Mouse (Mus musculus): ENCODE measurements at regions not wholly inside any gene's neighbourhood (a gene's known extent, or its start where the extent isn't known, plus 50 kb on each side); places are given as distances from the start of the nearest gene placed in this dataset.

GRCm38 (mm10) chr1:91715791-91716190 is 85.5 kb upstream of the Twist2 start:
- Histone ChIP-seq H3K4me1 (replicated peaks) (no peaks in the 10 kb centered on the region), H3K4me3 (no peak overlapping the region), H3K36me3 (no peaks in the 10 kb centered on the region), H3K9me3 (no peaks in the 10 kb centered on the region), H3K27ac (no peak overlapping the region), H3K27me3 (ENCODE audit: insufficient read depth, poor library complexity, severe bottlenecking) (no peaks in the 10 kb centered on the region)
- DNase-seq (ENCODE audit: low spot score) = no peak
- WGBS = 90% methylated on average over 2 of the region's 2 CpGs

- no peaks in the 10 kb centered on the region for H3K4me1 ChIP-seq (replicated peaks)
- 93% methylated on average over 2 of the region's 2 CpGs for WGBS
- H3K27me3 ChIP-seq (ENCODE audit: insufficient read depth, poor library complexity, severe bottlenecking) = no peaks in the 10 kb centered on the region
- no peak overlapping the region for H3K4me3 ChIP-seq
- no peaks in the 10 kb centered on the region for H3K9me3 ChIP-seq
- H3K36me3 ChIP-seq = no peaks in the 10 kb centered on the region
- DNase-seq (ENCODE audit: low spot score) = no peak
- no peak overlapping the region for H3K27ac ChIP-seq
These were observed 84.4 kb upstream of the Twist2 start for GRCm38 (mm10) chr1:91716836-91717235.

GRCm38 (mm10) chr1:91717961-91718360 is 83.3 kb upstream of the Twist2 start:
- Histone ChIP-seq H3K9me3 (no peaks in the 10 kb centered on the region), H3K27me3 (ENCODE audit: insufficient read depth, poor library complexity, severe bottlenecking) (no peaks in the 10 kb centered on the region), H3K36me3 (no peaks in the 10 kb centered on the region), H3K4me1 (replicated peaks) (no peaks in the 10 kb centered on the region), H3K27ac (no peak overlapping the region), H3K4me3 (no peak overlapping the region)
- 83% methylated on average over 8 of the region's 8 CpGs for WGBS
- no peak for DNase-seq (ENCODE audit: low spot score)

GRCm38 (mm10) chr1:91729246-91729645 is 72.0 kb upstream of the Twist2 start:
- Histone ChIP-seq H3K36me3 (no peaks in the 10 kb centered on the region), H3K9me3 (no peaks in the 10 kb centered on the region), H3K4me1 (replicated peaks) (0 out of 2 replicates have a peak, but pooled peaks cover 4% of the 10 kb centered on the region), H3K4me3 (no peak overlapping the region), H3K27me3 (ENCODE audit: insufficient read depth, poor library complexity, severe bottlenecking) (0 out of 2 replicates have a peak, but pooled peaks cover 3% of the 10 kb centered on the region), H3K27ac (no peak overlapping the region)
- WGBS = 72% methylated on average over 11 of the region's 11 CpGs
- no peak for DNase-seq (ENCODE audit: low spot score)

GRCm38 (mm10) chr1:91730281-91730680 is 71.0 kb upstream of the Twist2 start:
- Histone ChIP-seq H3K4me1 (replicated peaks) (0 out of 2 replicates have a peak, but pooled peaks cover 4% of the 10 kb centered on the region), H3K36me3 (no peaks in the 10 kb centered on the region), H3K27ac (no peak overlapping the region), H3K4me3 (no peak overlapping the region), H3K27me3 (ENCODE audit: insufficient read depth, poor library complexity, severe bottlenecking) (0 out of 2 replicates have a peak, but pooled peaks cover 3% of the 10 kb centered on the region), H3K9me3 (no peaks in the 10 kb centered on the region)
- WGBS = 87% methylated on average over 2 of the region's 2 CpGs
- no peak for DNase-seq (ENCODE audit: low spot score)

- 83% methylated on average over 13 of the region's 13 CpGs for WGBS
- DNase-seq (ENCODE audit: low spot score) = no peak
- Histone ChIP-seq H3K27me3 (ENCODE audit: insufficient read depth, poor library complexity, severe bottlenecking) (0 out of 2 replicates have a peak, but pooled peaks cover 3% of the 10 kb centered on the region), H3K36me3 (no peaks in the 10 kb centered on the region), H3K4me1 (replicated peaks) (0 out of 2 replicates have a peak, but pooled peaks cover 4% of the 10 kb centered on the region), H3K4me3 (no peak overlapping the region), H3K27ac (no peak overlapping the region), H3K9me3 (no peaks in the 10 kb centered on the region)
These were observed 69.6 kb upstream of the Twist2 start for GRCm38 (mm10) chr1:91731703-91732102.

GRCm38 (mm10) chr1:91732461-91732861 is 68.8 kb upstream of the Twist2 start:
- no peak overlapping the region for H3K4me3 ChIP-seq
- no peaks in the 10 kb centered on the region for H3K9me3 ChIP-seq
- no peaks in the 10 kb centered on the region for H3K36me3 ChIP-seq
- 0 out of 2 replicates have a peak, but pooled peaks cover 4% of the 10 kb centered on the region for H3K4me1 ChIP-seq (replicated peaks)
- 0 out of 2 replicates have a peak, but pooled peaks cover 3% of the 10 kb centered on the region for H3K27me3 ChIP-seq (ENCODE audit: insufficient read depth, poor library complexity, severe bottlenecking)
- DNase-seq (ENCODE audit: low spot score) = no peak
- 70% methylated on average over 12 of the region's 12 CpGs for WGBS
- H3K27ac ChIP-seq = no peak overlapping the region

- Histone ChIP-seq H3K4me1 (replicated peaks) (0 out of 2 replicates have a peak, but pooled peaks cover 4% of the 10 kb centered on the region), H3K9me3 (no peaks in the 10 kb centered on the region), H3K27me3 (ENCODE audit: insufficient read depth, poor library complexity, severe bottlenecking) (0 out of 2 replicates have a peak, but pooled peaks cover 3% of the 10 kb centered on the region), H3K4me3 (no peak overlapping the region), H3K36me3 (no peaks in the 10 kb centered on the region), H3K27ac (no peak overlapping the region)
- WGBS = 81% methylated on average over 2 of the region's 2 CpGs
- DNase-seq (ENCODE audit: low spot score) = no peak
These were observed 66.5 kb upstream of the Twist2 start for GRCm38 (mm10) chr1:91734731-91735130.

GRCm38 (mm10) chr1:91735436-91735835 is 65.8 kb upstream of the Twist2 start:
- 73% methylated on average over 5 of the region's 5 CpGs for WGBS

GRCm38 (mm10) chr1:91740661-91741060 is 60.6 kb upstream of the Twist2 start:
- DNase-seq (ENCODE audit: low spot score) = no peak

More at GRCm38 (mm10) chr1:91735436-91735835, 65.8 kb upstream of the Twist2 start:
- Histone ChIP-seq H3K4me1 (replicated peaks) (0 out of 2 replicates have a peak, but pooled peaks cover 4% of the 10 kb centered on the region), H3K27me3 (ENCODE audit: insufficient read depth, poor library complexity, severe bottlenecking) (0 out of 2 replicates have a peak, but pooled peaks cover 3% of the 10 kb centered on the region), H3K4me3 (no peak overlapping the region), H3K27ac (no peak overlapping the region), H3K36me3 (no peaks in the 10 kb centered on the region), H3K9me3 (no peaks in the 10 kb centered on the region)
- DNase-seq (ENCODE audit: low spot score) = no peak

GRCm38 (mm10) chr1:91742031-91742430 is 59.2 kb upstream of the Twist2 start:
- DNase-seq (ENCODE audit: low spot score) = no peak
- 0 out of 2 replicates have a peak, but pooled peaks cover 3% of the 10 kb centered on the region for H3K27me3 ChIP-seq (ENCODE audit: insufficient read depth, poor library complexity, severe bottlenecking)
- H3K36me3 ChIP-seq = no peaks in the 10 kb centered on the region
- H3K9me3 ChIP-seq = no peaks in the 10 kb centered on the region
- 0 out of 2 replicates have a peak, but pooled peaks cover 3% of the 10 kb centered on the region for H3K4me1 ChIP-seq (replicated peaks)
- H3K4me3 ChIP-seq = no peak overlapping the region
- no peak overlapping the region for H3K27ac ChIP-seq
- 93% methylated on average over 7 of the region's 7 CpGs for WGBS

More at GRCm38 (mm10) chr1:91740661-91741060, 60.6 kb upstream of the Twist2 start:
- H3K4me1 ChIP-seq (replicated peaks) = no peaks in the 10 kb centered on the region
- H3K4me3 ChIP-seq = no peak overlapping the region
- no peaks in the 10 kb centered on the region for H3K27me3 ChIP-seq (ENCODE audit: insufficient read depth, poor library complexity, severe bottlenecking)
- no peaks in the 10 kb centered on the region for H3K36me3 ChIP-seq
- H3K9me3 ChIP-seq = no peaks in the 10 kb centered on the region
- no peak overlapping the region for H3K27ac ChIP-seq
- 92% methylated on average over 8 of the region's 8 CpGs for WGBS

- Histone ChIP-seq H3K9me3 (no peaks in the 10 kb centered on the region), H3K36me3 (no peaks in the 10 kb centered on the region), H3K4me1 (replicated peaks) (peaks cover 12% of the 10 kb centered on the region), H3K4me3 (no peak overlapping the region), H3K27ac (no peak overlapping the region), H3K27me3 (ENCODE audit: insufficient read depth, poor library complexity, severe bottlenecking) (peaks cover 5% of the 10 kb centered on the region)
- 63% methylated on average over 3 of the region's 3 CpGs for WGBS
- DNase-seq (ENCODE audit: low spot score) = no peak
These were observed 58.3 kb upstream of the Twist2 start for GRCm38 (mm10) chr1:91742914-91743313.

- H3K27ac ChIP-seq = no peak overlapping the region
- H3K27me3 ChIP-seq (ENCODE audit: insufficient read depth, poor library complexity, severe bottlenecking) = peaks cover 16% of the 10 kb centered on the region
- WGBS = 94% methylated on average over 3 of the region's 3 CpGs
- no peaks in the 10 kb centered on the region for H3K36me3 ChIP-seq
- H3K4me1 ChIP-seq (replicated peaks) = peaks cover 15% of the 10 kb centered on the region
- no peaks in the 10 kb centered on the region for H3K9me3 ChIP-seq
- no peak for DNase-seq (ENCODE audit: low spot score)
- no peak overlapping the region for H3K4me3 ChIP-seq
These were observed 57.2 kb upstream of the Twist2 start for GRCm38 (mm10) chr1:91744076-91744475.

- Histone ChIP-seq H3K36me3 (no peaks in the 10 kb centered on the region), H3K27me3 (ENCODE audit: insufficient read depth, poor library complexity, severe bottlenecking) (peaks cover 21% of the 10 kb centered on the region), H3K4me3 (no peak overlapping the region), H3K4me1 (replicated peaks) (peaks cover 15% of the 10 kb centered on the region), H3K9me3 (no peaks in the 10 kb centered on the region), H3K27ac (no peak overlapping the region)
- no peak for DNase-seq (ENCODE audit: low spot score)
- WGBS = 82% methylated on average over 5 of the region's 5 CpGs
These were observed 56.6 kb upstream of the Twist2 start for GRCm38 (mm10) chr1:91744701-91745100.

Measured in hindbrain, embryonic 10.5 days (tissue).